22 mouse cellular contexts compared by ENCODE assay signal in genomic region chr6:58836476-58836875, GRCm38 (mm10).
"Had no signal": no experiment of that assay in that cellular context is flagged by ENCODE, and none has a peak within 500 bp of the region (broad histone marks: within the 10 kb centered on the region; RNA-seq: fewer than 3 reads in every experiment).

No protein-coding gene starts in this region.

- H3K27ac ChIP-seq: kidney, embryonic 15.5 days; limb, embryonic 12.5 days; limb, embryonic 15.5 days; liver, embryonic 12.5 days; liver, embryonic 15.5 days; lung, embryonic 15.5 days; neural tube, embryonic 12.5 days; neural tube, embryonic 15.5 days had no signal

- H3K27me3 ChIP-seq: kidney, embryonic 15.5 days; limb, embryonic 12.5 days; limb, embryonic 15.5 days; liver, embryonic 12.5 days; lung, embryonic 15.5 days; neural tube, embryonic 12.5 days; neural tube, embryonic 15.5 days had no signal

- H3K4me2 ChIP-seq: kidney, embryonic 15.5 days; limb, embryonic 12.5 days; limb, embryonic 15.5 days; liver, embryonic 12.5 days; liver, embryonic 15.5 days; lung, embryonic 15.5 days; midbrain, embryonic 11.5 days; neural tube, embryonic 12.5 days; neural tube, embryonic 15.5 days had no signal

- H3K4me3 ChIP-seq: kidney, embryonic 15.5 days; limb, embryonic 12.5 days; limb, embryonic 15.5 days; liver, embryonic 12.5 days; liver, embryonic 15.5 days; lung, embryonic 15.5 days; neural tube, embryonic 12.5 days; neural tube, embryonic 15.5 days had no signal

- DNase-seq: kidney, adult 8-10 months; kidney, postnatal 10 days; kidney, postnatal 36 days; layer of hippocampus, adult 9-11 months; left cerebral cortex, postnatal 4 days; lung, adult 18-20 months; lung, postnatal 10 days; lung, postnatal 4 days; midbrain, embryonic 14.5 days; right cerebral cortex, adult 18-20 months; right cerebral cortex, postnatal 25 days; thymus, adult 18-20 months; thymus, postnatal 36 days had no signal

- ATAC-seq: liver, embryonic 12.5 days had no signal

- H3K36me3 ChIP-seq: kidney, embryonic 15.5 days; limb, embryonic 12.5 days; limb, embryonic 15.5 days; liver, embryonic 12.5 days; liver, embryonic 15.5 days; lung, embryonic 15.5 days; neural tube, embryonic 12.5 days; neural tube, embryonic 15.5 days had no signal
